Mouse (Mus musculus) lung, postnatal 4 days (tissue): ENCODE results near the gene Tmem175.

Source experiments
- DNase-seq, 2 experiments: peaks; one replicate each; pipeline ENCODE4 v3.0.0; 2021

The Tmem175 gene

DNA sequence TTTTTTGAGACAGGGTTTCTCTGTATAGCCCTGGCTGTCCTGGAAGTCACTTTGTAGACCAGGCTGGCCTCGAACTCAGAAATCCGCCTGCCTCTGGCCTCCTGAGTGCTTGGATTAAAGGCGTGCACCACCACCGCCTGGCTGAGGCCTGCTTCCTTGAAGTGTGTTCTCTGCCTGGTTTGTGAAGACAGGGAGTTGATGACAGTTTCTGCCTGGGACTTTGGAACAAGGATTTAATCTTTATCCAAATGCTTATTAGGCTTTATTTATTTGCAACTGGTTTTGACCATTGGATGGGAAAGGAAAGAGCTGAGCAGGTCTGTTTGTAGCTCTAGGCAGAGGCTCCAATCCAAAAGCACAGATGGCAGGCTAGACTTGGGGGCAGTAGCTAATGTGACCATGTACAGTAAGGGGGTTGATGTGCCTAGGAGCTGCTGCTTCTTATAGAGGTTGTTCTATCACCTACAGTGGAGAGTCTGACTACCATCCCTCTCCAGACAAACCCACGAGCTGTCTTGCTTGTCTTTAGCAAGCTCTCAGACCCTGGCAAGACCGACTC, 48.8 kb downstream of the Tmem175 start:
- no peak for DNase-seq

DNA sequence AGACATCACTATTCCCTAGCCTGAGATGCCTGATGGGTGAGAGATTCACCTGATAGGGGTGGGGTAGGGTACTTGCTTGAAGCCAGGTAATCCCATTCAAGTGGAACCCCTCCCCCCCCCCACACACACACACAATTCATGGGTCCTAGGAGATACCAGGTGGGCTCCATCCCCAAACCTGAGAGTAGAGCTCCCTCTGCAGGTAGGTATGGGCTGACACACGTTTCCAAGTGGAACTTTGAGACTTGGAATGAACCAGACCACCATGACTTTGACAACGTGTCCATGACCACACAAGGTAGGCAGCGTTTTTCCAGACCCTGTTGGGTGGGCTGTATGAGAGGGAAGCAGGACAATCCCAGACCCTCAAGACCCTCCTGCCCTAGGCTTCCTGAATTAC, 50.3 kb downstream of the Tmem175 start:
- no peak for DNase-seq

DNA sequence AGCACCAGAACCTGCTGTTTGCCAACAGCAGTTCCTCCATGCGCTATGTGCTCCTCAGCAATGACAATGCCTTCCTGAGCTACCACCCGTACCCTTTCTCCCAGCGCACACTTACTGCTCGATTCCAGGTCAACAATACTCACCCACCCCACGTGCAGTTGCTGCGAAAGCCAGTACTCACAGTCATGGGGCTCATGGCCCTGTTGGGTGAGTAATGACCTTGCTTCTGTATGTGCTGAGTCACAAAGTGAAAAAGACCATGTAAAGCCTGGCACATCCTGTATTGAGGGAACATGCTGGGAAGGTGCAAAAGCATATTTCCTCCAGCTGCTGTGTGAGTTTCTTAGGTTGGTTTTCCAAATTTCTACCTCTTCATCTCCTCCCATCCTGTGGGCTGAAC, 51.3 kb downstream of the Tmem175 start:
- DNase-seq, result no peak

DNA sequence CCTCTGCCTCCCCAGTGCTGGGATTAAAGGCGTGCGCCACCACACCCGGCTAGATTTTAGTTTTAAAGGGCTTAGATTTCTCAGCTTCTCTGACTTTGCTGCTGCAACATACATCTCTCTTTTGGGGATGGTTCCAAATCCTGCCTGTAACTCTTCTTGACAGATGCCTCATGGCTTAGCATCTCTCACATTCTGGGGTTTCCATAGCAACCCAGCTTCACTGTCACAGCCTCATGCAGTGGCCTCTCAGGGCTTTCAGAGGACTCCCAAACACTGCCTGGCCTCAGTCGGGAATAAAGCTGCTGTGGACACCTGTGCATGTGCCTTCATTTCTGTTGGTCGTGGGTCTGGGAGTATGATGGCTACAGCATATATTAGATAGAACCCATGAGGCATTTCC, 59.5 kb downstream of the Tmem175 start:
- DNase-seq, result no peak

DNA sequence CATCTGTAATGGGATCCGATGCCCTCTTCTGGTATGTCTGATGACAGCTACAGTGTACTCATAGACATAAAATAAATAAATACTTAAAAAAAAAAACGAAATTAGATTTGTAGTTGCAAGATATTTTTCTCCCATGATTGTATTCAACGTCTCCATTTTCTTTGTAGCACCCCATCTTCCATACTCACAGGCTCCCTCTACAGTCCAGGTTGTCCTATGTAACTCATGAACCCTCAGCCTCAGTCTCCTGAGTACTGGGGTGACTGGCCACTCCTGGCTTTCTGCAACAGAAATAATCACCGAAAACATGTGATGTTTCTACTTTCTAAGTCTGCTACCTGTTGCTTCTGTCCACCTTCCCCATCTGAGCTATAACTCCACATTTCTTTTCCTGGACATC, 61.6 kb downstream of the Tmem175 start:
- DNase-seq, result no peak

DNA sequence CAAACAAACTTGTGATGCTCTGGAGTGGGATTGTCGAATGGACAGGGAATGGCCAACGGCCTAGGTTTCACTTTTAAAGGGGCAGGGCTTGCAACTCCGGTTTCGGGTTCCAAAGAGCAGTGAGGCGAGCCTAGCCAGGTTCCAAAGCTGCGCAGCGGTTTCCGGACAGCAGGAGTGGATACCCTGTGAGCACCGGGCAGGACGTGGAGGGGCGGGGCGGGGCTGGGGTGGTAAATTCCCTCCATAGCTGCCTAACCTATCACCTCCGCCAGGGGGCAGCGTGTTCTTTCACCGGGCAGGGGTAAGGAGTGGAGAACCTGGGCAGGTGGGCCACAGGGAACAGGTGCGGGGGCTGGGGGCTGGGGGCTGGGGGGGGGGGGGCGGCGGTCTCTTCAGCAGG, 62.7 kb downstream of the Tmem175 start, which contains the start of gene Fgfrl1:
Fgfrl1 (plus strand) TSS at position 112 of the 400 bp plus-strand sequence.
- peak; percentile 65 to 79 for DNase-seq

DNA sequence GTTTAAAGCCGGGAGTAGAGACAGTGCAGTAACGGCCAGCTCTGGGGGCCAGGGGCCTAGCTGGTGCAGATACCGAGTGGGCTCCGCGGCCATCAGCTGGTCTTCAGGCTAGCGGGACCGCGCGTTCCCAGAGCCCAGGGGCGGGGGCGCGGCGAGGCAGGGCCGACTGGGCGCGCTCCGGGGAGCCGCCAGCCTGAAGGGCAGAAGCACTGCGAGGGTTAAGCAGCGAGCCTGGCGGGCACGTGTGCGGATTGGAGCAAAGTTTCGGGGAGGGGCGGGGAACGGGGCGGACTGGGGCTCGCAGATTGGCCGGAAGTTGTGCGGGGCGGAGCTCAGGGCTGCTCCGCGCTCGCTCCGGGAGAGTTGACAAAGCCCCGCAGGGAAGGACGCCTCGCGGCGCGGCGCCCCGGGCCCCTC, 64.3 kb downstream of the Tmem175 start:
- DNase-seq, result peak; percentile 91 to 93

DNA sequence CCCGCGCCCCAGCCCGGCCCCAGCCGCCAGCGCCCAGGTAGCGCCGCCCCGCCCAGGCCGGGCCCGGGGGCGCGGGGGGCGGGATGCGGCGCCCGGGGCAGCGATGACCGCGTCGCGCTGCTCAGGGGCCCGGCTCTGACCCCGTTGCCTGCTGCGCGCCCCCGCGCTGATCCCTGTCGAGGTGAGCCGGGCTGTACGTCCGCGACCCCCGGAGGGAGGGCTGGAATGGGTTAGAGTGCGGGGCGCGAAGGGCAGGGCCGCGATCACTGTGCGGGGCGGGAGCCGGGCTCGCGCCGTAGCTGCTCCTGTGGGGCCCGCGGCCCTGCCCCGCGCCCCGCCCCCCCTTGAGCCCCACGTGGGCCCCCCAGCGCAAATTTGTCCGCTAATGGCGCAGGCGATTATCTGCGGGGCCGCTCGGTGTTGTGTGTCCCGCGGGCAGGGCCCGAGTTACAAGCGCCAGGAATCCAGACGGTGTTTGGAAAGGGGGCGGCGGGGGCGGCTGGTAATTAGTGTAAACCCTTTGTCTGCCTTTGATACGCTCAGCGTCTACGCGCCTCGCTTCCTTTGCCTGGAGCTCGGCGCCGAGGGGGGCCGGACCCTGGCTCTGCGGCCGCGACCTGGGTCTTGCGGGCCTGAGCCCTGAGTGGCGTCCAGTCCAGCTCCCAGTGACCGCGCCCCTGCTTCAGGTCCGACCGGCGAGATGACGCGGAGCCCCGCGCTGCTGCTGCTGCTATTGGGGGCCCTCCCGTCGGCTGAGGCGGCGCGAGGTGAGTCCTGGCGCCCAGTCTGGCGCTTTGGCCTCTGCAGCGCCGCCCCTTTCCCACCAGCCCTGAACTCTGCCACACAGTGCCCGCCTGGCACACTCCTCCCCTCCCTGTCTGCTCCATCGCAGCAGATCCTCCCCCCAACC, 65.0 kb downstream of the Tmem175 start:
- peak; percentile 51 to 57 for DNase-seq

DNA sequence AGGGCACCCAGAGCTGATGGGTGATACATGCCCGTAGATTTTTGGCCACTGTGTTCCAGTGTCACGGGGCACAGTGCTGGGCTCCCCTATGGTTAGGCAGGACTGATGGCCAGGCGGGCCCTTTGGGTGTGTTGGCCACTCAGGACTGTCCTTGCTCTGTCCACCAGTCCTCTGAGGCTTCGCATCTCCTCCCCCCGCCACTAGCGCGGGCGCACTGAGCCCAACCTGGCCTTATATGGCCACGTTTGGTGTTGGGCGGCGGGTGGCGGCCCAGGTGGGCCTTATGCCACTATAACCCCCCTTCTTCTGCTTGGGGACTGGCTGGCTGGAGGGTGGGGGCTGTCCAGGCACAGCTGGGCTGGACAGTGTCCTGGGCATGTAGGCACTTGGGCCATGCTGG, 66.3 kb downstream of the Tmem175 start:
- DNase-seq, result no peak

DNA sequence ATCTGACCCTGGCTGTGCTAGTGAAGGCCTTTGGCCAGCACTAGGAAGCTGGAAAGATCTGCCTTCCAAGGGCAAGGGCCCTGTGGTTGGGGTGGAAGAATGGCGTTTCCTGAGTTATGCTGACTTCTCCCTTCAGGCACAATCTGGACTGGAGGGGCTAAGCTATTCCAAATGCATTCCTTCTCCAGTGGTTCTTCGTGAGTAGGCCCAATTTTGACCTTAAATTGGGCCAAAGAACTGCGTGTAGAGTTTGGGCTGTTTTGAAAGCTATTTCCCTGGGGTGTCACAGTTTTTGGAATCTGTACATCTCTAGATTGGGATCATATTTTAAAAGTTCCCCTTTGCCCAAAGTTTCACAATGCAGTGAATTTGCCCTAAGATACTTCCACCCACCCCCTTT, 67.0 kb downstream of the Tmem175 start:
- DNase-seq, result no peak

DNA sequence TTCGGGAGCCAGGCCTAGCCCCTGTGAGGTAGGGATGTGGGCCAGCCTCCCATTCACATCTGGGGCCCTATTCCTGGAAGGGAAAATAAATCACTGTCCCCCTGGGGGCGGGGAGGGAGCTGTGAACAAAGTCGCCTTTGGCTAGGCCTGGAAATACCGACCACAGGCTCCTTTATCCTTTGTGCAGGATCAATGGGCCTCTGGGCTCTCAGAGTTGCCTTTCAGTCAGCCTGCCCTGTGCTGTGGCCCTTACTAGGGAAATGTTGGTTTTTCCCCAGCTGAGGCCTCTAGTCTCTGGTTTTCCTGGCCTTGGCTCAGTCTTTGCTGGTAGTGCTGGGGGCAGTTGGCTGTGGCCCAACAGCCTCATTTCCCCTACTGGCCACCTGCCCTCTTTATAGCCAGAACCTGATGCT, 67.8 kb downstream of the Tmem175 start:
- no peak for DNase-seq
